Comparison of ENCODE assay signal across 11 mouse cellular contexts in the genomic region with DNA sequence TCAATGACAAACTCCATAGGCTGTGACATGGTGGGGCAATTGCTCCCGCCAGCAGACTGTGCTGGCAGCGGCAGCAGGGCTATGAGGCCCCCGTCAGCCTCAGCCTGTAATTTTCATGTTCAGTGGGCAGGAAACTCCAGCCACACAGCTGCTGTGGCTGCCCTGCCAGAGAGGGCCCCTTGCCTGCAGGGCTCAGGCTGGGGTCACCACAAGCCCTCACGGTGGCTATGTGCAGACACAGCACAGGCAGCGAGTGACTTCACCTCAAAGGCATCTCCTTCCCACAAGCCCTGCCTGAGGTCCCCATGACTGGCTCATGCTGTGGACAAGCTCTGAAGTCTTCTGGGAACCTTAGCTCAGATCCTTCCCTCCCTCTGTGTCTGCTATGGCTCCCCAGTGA. TPM values are rescaled to one million over a fixed set of nuclear protein-coding genes. Genes with fewer than 3 reads are reported as not detected.
DNase-seq lines count a peak whose midpoint lies in the region; ATAC-seq and TF ChIP-seq lines count a peak whose summit lies in the region.
"Had no signal": no experiment of that assay in that cellular context is flagged by ENCODE, and none has a peak within 500 bp of the region (broad histone marks: within the 10 kb centered on the region; RNA-seq: fewer than 3 reads in every experiment).

No protein-coding gene starts in this region.

- H3K9ac ChIP-seq in intestine, embryonic 15.5 days: no peak overlapping the region
- H3K9ac ChIP-seq in intestine, postnatal 0 days (ENCODE audit: low read depth, low read length): no peak overlapping the region
- H3K9ac ChIP-seq: liver, embryonic 13.5 days; neural tube, embryonic 12.5 days had no signal

- TF ChIP-seq CTCF in intestine, postnatal 0 days (IDR thresholded peaks at IDR 0.05; ENCODE audit: low read depth): no peak
- TF ChIP-seq CTCF in thymus, adult 2 months (IDR thresholded peaks at IDR 0.05; ENCODE audit: borderline replicate concordance, control insufficient read depth, extremely low read depth, insufficient read depth, low read length, poor library complexity): no peak

- peak; percentile 41 for ATAC-seq in intestine, embryonic 15.5 days
- ATAC-seq in intestine, postnatal 0 days: no peak
- ATAC-seq in granulocyte monocyte progenitor cell, adult 5-6 weeks (replicated peaks; ENCODE audit: poor library complexity, severe bottlenecking): peak; percentile 56
- ATAC-seq: forebrain, embryonic 14.5 days had no signal

- no peak overlapping the region for H3K4me2 ChIP-seq in intestine, embryonic 15.5 days (replicated peaks)
- no peak overlapping the region for H3K4me2 ChIP-seq in intestine, postnatal 0 days (replicated peaks; ENCODE audit: low read depth)
- H3K4me2 ChIP-seq: liver, embryonic 13.5 days; neural tube, embryonic 12.5 days had no signal

- no peak overlapping the region for H3K27ac ChIP-seq in intestine, embryonic 15.5 days
- no peak overlapping the region for H3K27ac ChIP-seq in intestine, postnatal 0 days (ENCODE audit: low read depth, low read length)
- no peak overlapping the region for H3K27ac ChIP-seq in thymus, adult 2 months (ENCODE audit: control insufficient read depth, insufficient read depth, low read length)
- H3K27ac ChIP-seq: liver, embryonic 13.5 days; neural tube, embryonic 12.5 days had no signal

- H3K4me3 ChIP-seq in intestine, embryonic 15.5 days (replicated peaks): no peak overlapping the region
- no peak overlapping the region for H3K4me3 ChIP-seq in intestine, postnatal 0 days (ENCODE audit: low read depth, low read length)
- H3K4me3 ChIP-seq in thymus, adult 2 months (ENCODE audit: control insufficient read depth, insufficient read depth, low read length): no peak overlapping the region
- H3K4me3 ChIP-seq: liver, embryonic 13.5 days; neural tube, embryonic 12.5 days had no signal

- H3K36me3 ChIP-seq in intestine, embryonic 15.5 days: no peaks in the 10 kb centered on the region
- H3K36me3 ChIP-seq in intestine, postnatal 0 days (ENCODE audit: control insufficient read depth, insufficient read depth): no peaks in the 10 kb centered on the region
- no peaks in the 10 kb centered on the region for H3K36me3 ChIP-seq in thymus, adult 2 months (ENCODE audit: control insufficient read depth, insufficient read depth, low read length)
- H3K36me3 ChIP-seq: liver, embryonic 13.5 days; neural tube, embryonic 12.5 days had no signal

- H3K4me1 ChIP-seq in intestine, embryonic 15.5 days (replicated peaks): peaks cover 26% of the 10 kb centered on the region
- no peaks in the 10 kb centered on the region for H3K4me1 ChIP-seq in intestine, postnatal 0 days (replicated peaks; ENCODE audit: control insufficient read depth, insufficient read depth, low read length)
- no peaks in the 10 kb centered on the region for H3K4me1 ChIP-seq in thymus, adult 2 months (replicated peaks; ENCODE audit: control insufficient read depth, insufficient read depth, low read length)
- H3K4me1 ChIP-seq: neural tube, embryonic 12.5 days had no signal

- TF ChIP-seq POLR2A in thymus, adult 2 months (IDR thresholded peaks at IDR 0.05; ENCODE audit: control insufficient read depth, extremely low read depth, insufficient read depth, low read length, poor library complexity): no peak

- DNase-seq in thymus, postnatal 0 days (ENCODE audit: low spot score): peak; percentile 21
- DNase-seq in thymus, adult 2 months: no peak
- no peak for DNase-seq in frontal cortex, adult 2 months (ENCODE audit: extremely low spot score in 1 of 2, low spot score in 1 of 2)
- DNase-seq in gastrocnemius, postnatal 25 days: no peak
- DNase-seq: liver, embryonic 13.5 days; thymus, postnatal 4 days had no signal

- no peaks in the 10 kb centered on the region for H3K9me3 ChIP-seq in intestine, embryonic 15.5 days
- H3K9me3 ChIP-seq in intestine, postnatal 0 days (ENCODE audit: control insufficient read depth): no peaks in the 10 kb centered on the region
- H3K9me3 ChIP-seq: liver, embryonic 13.5 days; neural tube, embryonic 12.5 days had no signal

- no peaks in the 10 kb centered on the region for H3K27me3 ChIP-seq in intestine, embryonic 15.5 days (replicated peaks)
- H3K27me3 ChIP-seq in intestine, postnatal 0 days (replicated peaks; ENCODE audit: control insufficient read depth, insufficient read depth, low read length): no peaks in the 10 kb centered on the region
- H3K27me3 ChIP-seq in thymus, adult 2 months (ENCODE audit: control insufficient read depth, insufficient read depth, low read length): no peaks in the 10 kb centered on the region
- H3K27me3 ChIP-seq: liver, embryonic 13.5 days; neural tube, embryonic 12.5 days had no signal

- WGBS in intestine, embryonic 15.5 days: 48% methylated on average over 5 of the region's 5 CpGs
- 55% methylated on average over 5 of the region's 5 CpGs for WGBS in intestine, postnatal 0 days
- 28% methylated on average over 5 of the region's 5 CpGs for WGBS in thymus, adult 2 months

RNA-seq across cellular contexts. Expression of a gene that starts 7.5 kb away (rescaled TPM):
- polyA plus RNA-seq in intestine, embryonic 15.5 days (2015; fragmentation: Nextera tagmentation; extraction: Ambion mirVana): 47.2 and 48.2 TPM in 2 replicates
- 24.5 and 25.5 TPM in 2 replicates for polyA plus RNA-seq in intestine, postnatal 0 days (2015; fragmentation: Nextera tagmentation; extraction: Ambion mirVana)
- polyA plus RNA-seq in thymus, postnatal 0 days (2015; fragmentation: Nextera tagmentation; extraction: Ambion mirVana): 8.9 and 10.4 TPM in 2 replicates
- polyA plus RNA-seq in thymus, adult 2 months (2012; rRNA removed): 24.1 and 37.3 TPM in 2 replicates
- total RNA-seq in granulocyte monocyte progenitor cell, adult 5-6 weeks (2014; fragmentation: Nextera tagmentation): not detected in 2 replicates
- not detected in 2 replicates for total RNA-seq in granulocyte monocyte progenitor cell, adult 5-6 weeks (2017)
- polyA plus RNA-seq in frontal cortex, adult 2 months (2012; rRNA removed): 5.1 and 6.2 TPM in 2 replicates
- total RNA-seq in gastrocnemius, postnatal 25 days (2021): 10 to 100 TPM; 37.4 to 46.7 TPM

RNA-seq across cellular contexts. Expression of a gene that starts 52.7 kb away (rescaled TPM):
- 16.0 and 17.8 TPM in 2 replicates for polyA plus RNA-seq in intestine, embryonic 15.5 days (2015; fragmentation: Nextera tagmentation; extraction: Ambion mirVana)
- 18.3 and 18.7 TPM in 2 replicates for polyA plus RNA-seq in intestine, postnatal 0 days (2015; fragmentation: Nextera tagmentation; extraction: Ambion mirVana)
- 2.1 and 2.2 TPM in 2 replicates for polyA plus RNA-seq in thymus, postnatal 0 days (2015; fragmentation: Nextera tagmentation; extraction: Ambion mirVana)
- polyA plus RNA-seq in thymus, adult 2 months (2012; rRNA removed): 4.4 and 5.2 TPM in 2 replicates
- total RNA-seq in granulocyte monocyte progenitor cell, adult 5-6 weeks (2014; fragmentation: Nextera tagmentation): 3.9 and 26.5 TPM in 2 replicates
- total RNA-seq in granulocyte monocyte progenitor cell, adult 5-6 weeks (2017): 3.9 and 5.1 TPM in 2 replicates
- 1.1 and 1.6 TPM in 2 replicates for polyA plus RNA-seq in frontal cortex, adult 2 months (2012; rRNA removed)
- total RNA-seq in gastrocnemius, postnatal 25 days (2021): 1 to 10 TPM; 1.8 to 2.1 TPM
